Mouse (Mus musculus) MEL (cell line): ENCODE results near the gene Efcab5. TPM values are rescaled to one million over a fixed set of nuclear protein-coding genes. Genes with fewer than 3 reads are reported as not detected.
A peak's percentile ranks its signal among the peaks of the same experiment; 100 is the strongest.
"Not testable (repeated sequence)": the region's sequence is repeated elsewhere in the genome, so short reads cannot be mapped to it uniquely, and the experiment has no call there.

Experiments used
- DNase-seq: peaks from one replicate; pipeline ENCODE4 v3.0.0; 2011; ENCODE audit warnings: low read depth, low spot score
- H3K27ac ChIP-seq: 2 replicates; pipeline ENCODE4 v1.5.1; 2012; ENCODE audit warnings: low read depth, mild to moderate bottlenecking, control low read depth, low read length, moderate library complexity; ENCODE audit not compliant: control insufficient read depth
- H3K27me3 ChIP-seq, 2 experiments: fragments of 150-350 bp in 1 of 2; sonication (generic) in 1 of 2; 2 replicates each; pipeline ENCODE4 v1.6.1; 2012; ENCODE audit warnings: low read length in 2 of 2, mild to moderate bottlenecking in 2 of 2, improper control_type of control experiment in 1 of 2, moderate library complexity in 1 of 2; ENCODE audit not compliant: insufficient read depth in 2 of 2, control insufficient read depth in 1 of 2
- H3K36me3 ChIP-seq, 2 experiments: 2 replicates each; pipeline ENCODE4 v1.6.1; 2012 to 2014; ENCODE audit warnings: low read length in 2 of 2, improper control_type of control experiment in 1 of 2, inconsistent platforms in 1 of 2, mild to moderate bottlenecking in 1 of 2; ENCODE audit not compliant: insufficient read depth in 2 of 2, control insufficient read depth in 1 of 2
- H3K4me1 ChIP-seq, 2 experiments: fragments of 150-350 bp in 1 of 2; sonication (generic) in 1 of 2; 2 replicates each; pipeline ENCODE4 v1.6.1; 2012; ENCODE audit warnings: low read length in 2 of 2, improper control_type of control experiment in 1 of 2, mild to moderate bottlenecking in 1 of 2; ENCODE audit not compliant: insufficient read depth in 2 of 2, control insufficient read depth in 1 of 2
- H3K4me3 ChIP-seq, 2 experiments: fragments of 150-350 bp in 1 of 2; sonication (generic) in 1 of 2; 2 replicates each; pipeline ENCODE4 v1.5.1; 2012; ENCODE audit warnings: low read depth in 2 of 2, low read length in 2 of 2, mild to moderate bottlenecking in 2 of 2, moderate library complexity in 2 of 2, control low read depth in 1 of 2, improper control_type of control experiment in 1 of 2; ENCODE audit not compliant: control insufficient read depth in 1 of 2, insufficient read depth in 1 of 2
- H3K79me2 ChIP-seq: 2 replicates; pipeline ENCODE4 v1.6.1; 2012; ENCODE audit warnings: mild to moderate bottlenecking, low read length, moderate library complexity; ENCODE audit not compliant: control insufficient read depth, poor library complexity, insufficient read depth
- H3K9ac ChIP-seq: 2 replicates; pipeline ENCODE4 v1.6.1; 2012; ENCODE audit warnings: low read depth, mild to moderate bottlenecking, control low read depth, low read length, moderate library complexity; ENCODE audit not compliant: control insufficient read depth, poor library complexity, severe bottlenecking
- H3K9me3 ChIP-seq: fragments of 150-350 bp; sonication (generic); replicated peaks from 2 replicates; pipeline ENCODE4 v1.6.1; 2012; ENCODE audit warnings: mild to moderate bottlenecking, low read length, improper control_type of control experiment, moderate library complexity; ENCODE audit not compliant: insufficient read depth
- CHD2 ChIP-seq: IDR thresholded peaks from 2 replicates; pipeline ENCODE4 v1.6.1; 2011; ENCODE audit warnings: low read length, improper control_type of control experiment
- CTCF ChIP-seq, 3 experiments: IDR thresholded peaks in 2 of 3; conservative IDR thresholded peaks in 1 of 3; 2 replicates each; pipeline ENCODE4 v1.5.1; 2011 to 2012; ENCODE audit warnings: low read length in 3 of 3, low read depth in 2 of 3, mild to moderate bottlenecking in 2 of 3, improper control_type of control experiment in 1 of 3, inconsistent platforms in 1 of 3, mixed read lengths in 1 of 3, moderate library complexity in 1 of 3; ENCODE audit not compliant: control insufficient read depth in 1 of 3, insufficient read depth in 1 of 3, poor library complexity in 1 of 3, severe bottlenecking in 1 of 3
- E2F4 ChIP-seq: IDR thresholded peaks from 2 replicates; pipeline ENCODE4 v1.6.1; 2011; ENCODE audit warnings: low read depth, low read length, improper control_type of control experiment, borderline replicate concordance
- ETS1 ChIP-seq: IDR thresholded peaks from 2 replicates; pipeline ENCODE4 v1.6.1; 2012; ENCODE audit warnings: low read depth, mild to moderate bottlenecking, inconsistent platforms, low read length, improper control_type of control experiment, moderate library complexity
- KAT2A ChIP-seq: conservative IDR thresholded peaks from 2 replicates; pipeline ENCODE4 v1.6.1; 2012; ENCODE audit warnings: low read depth, low read length, improper control_type of control experiment, inconsistent platforms
- MYB ChIP-seq: IDR thresholded peaks from 2 replicates; pipeline ENCODE4 v1.6.1; 2011; ENCODE audit warnings: mild to moderate bottlenecking, low read depth, low read length, improper control_type of control experiment
- NRF1 ChIP-seq: IDR thresholded peaks from 2 replicates; pipeline ENCODE4 v1.6.1; 2014; ENCODE audit warnings: low read depth, mild to moderate bottlenecking, inconsistent platforms, low read length, improper control_type of control experiment, moderate library complexity; ENCODE audit not compliant: poor library complexity, insufficient read depth, severe bottlenecking
- TAL1 ChIP-seq: IDR thresholded peaks from 2 replicates; pipeline ENCODE4 v1.6.1; 2012; ENCODE audit warnings: mild to moderate bottlenecking, inconsistent platforms, low read length, moderate library complexity, mixed read lengths
- TBP ChIP-seq: IDR thresholded peaks from 2 replicates; pipeline ENCODE4 v1.8.0; 2011; ENCODE audit warnings: low read depth, low read length, improper control_type of control experiment
- USF1 ChIP-seq: IDR thresholded peaks from 2 replicates; pipeline ENCODE4 v1.6.1; 2014; ENCODE audit warnings: low read depth, mild to moderate bottlenecking, inconsistent platforms, low read length, improper control_type of control experiment, moderate library complexity
- ZNF384 ChIP-seq: IDR thresholded peaks from 2 replicates; pipeline ENCODE4 v1.6.1; 2012; ENCODE audit warnings: low read depth, mild to moderate bottlenecking, inconsistent platforms, low read length, improper control_type of control experiment
- polyA plus RNA-seq, 2 experiments: library from polyadenylated mRNA; stranded (reverse) in 1 of 2; unstranded in 1 of 2; fragments of >175 nt in 1 of 2; fragments of >200 nt in 1 of 2; gene quantifications; 2 replicates each; pipeline versions ENCODE4 v1.2.1 to v1.2.4; 2012; ENCODE audit warnings: low replicate concordance in 2 of 2, low read depth in 1 of 2; ENCODE audit not compliant: insufficient read length in 2 of 2, insufficient read depth in 1 of 2, missing spikeins in 1 of 2
- total RNA-seq: library from RNA; depleted of rRNA; stranded (reverse); fragments of 300-350 nt; gene quantifications from 2 replicates; pipeline ENCODE4 v1.2.3, GENCODE M21; 2012

Gene Efcab5
- total and polyA plus RNA-seq, 3 experiments: 0.27 to 0.29 TPM; not detected in 1

DNA sequence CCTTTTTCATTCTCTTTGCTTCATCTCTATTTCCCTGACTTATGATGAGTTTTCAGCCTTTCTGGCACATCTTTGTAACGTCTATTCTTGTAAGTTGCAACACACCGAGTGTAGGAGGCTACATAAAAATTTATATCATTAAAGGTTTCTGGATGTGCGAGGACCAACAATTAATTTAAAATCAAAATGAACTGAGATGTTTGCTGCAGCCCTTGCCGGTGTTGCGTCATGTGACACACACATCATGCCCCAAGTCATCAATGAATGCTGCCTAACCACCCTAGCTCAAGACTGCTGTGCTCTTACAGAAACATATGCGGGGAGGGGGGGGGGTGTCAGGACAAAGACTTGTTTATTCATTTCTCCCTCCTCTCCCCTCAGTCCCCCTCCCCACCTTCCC, 80.3 kb downstream of the Efcab5 start:
- TF ChIP-seq USF1: peak; percentile 57; the same call in 1 of the 2 replicates
- TF ChIP-seq MYB: no peak
- TF ChIP-seq, all 39 proteins: peak for 1
- DNase-seq: no peak
- H3K9me3 ChIP-seq: no peaks in the 10 kb centered on the region
- no peaks in the 10 kb centered on the region for H3K36me3 ChIP-seq
- H3K27ac ChIP-seq: no peak overlapping the region
- H3K79me2 ChIP-seq: no peaks in the 10 kb centered on the region
- H3K9ac ChIP-seq: no peak overlapping the region
- H3K4me1 ChIP-seq: peaks cover 0 to 6% of the 10 kb centered on the region in 2 experiments; a peak in 1 of 4 replicates
- no peak overlapping the region for H3K4me3 ChIP-seq
- H3K27me3 ChIP-seq: no peaks in the 10 kb centered on the region

DNA sequence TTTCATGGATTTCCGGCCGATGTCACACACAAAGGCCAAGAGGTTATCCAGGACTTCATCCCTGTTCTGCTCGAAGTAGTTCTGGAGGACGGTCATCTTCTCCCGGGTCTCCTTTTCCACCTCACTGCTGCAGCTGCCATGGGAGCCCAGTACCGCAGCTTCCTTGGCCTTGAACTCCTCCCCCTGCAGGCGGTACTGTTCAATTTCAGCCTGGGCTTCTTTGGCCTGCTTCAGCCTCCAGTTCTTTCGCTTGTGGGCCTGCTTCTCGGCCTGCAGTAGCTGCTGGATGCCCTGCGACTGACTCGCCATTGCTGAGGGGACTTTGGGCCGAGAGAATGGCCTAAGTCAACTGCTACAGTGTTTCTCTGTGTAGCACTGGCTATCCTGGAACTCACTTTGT, 80.9 kb downstream of the Efcab5 start:
- H3K4me1 ChIP-seq, H3K9me3 ChIP-seq, H3K79me2 ChIP-seq, H3K36me3 ChIP-seq, H3K27ac ChIP-seq, H3K9ac ChIP-seq, H3K27me3 ChIP-seq, H3K4me3 ChIP-seq, DNase-seq: not testable (repeated sequence)
- peak in 2 of 3 experiments; percentile 11 to 26; a peak in 3 of 6 replicates for TF ChIP-seq CTCF (IDR thresholded peaks at IDR 0.05 in 2 of 3, conservative IDR thresholded peaks at IDR 0.05 in 1 of 3; ENCODE audit: control insufficient read depth in 1 of 3, insufficient read depth in 1 of 3, low read depth in 2 of 3, low read length in 3 of 3, poor library complexity in 1 of 3, severe bottlenecking in 1 of 3)

DNA sequence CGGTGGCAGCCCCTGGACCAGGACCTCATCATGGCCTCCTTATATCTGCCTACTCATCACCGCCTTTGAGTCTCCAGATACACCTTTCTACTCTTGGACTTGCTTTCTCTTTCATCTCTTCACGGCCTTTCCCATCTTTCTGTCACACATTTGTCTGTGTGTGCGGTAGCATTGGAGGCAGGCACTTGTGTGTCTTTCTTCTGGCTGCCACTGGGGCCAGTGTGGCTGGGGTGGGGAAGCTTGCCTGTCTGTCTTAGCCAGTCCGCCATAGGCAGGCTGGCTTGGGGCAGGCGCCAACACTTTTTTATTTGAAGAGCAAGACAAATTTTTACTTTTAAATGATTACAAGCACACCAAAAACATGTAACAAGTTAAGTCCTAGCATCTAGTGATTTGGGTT, 81.8 kb downstream of the Efcab5 start:
- no peak overlapping the region for H3K4me3 ChIP-seq
- TF ChIP-seq ETS1 (no peak), KAT2A (no peak), ZNF384 (no peak), TAL1 (no peak), E2F4 (no peak), CHD2 (no peak), MYB (no peak), TBP (no peak), NRF1 (no peak)
- no peak for DNase-seq
- no peaks in the 10 kb centered on the region for H3K79me2 ChIP-seq
- H3K9me3 ChIP-seq: no peaks in the 10 kb centered on the region
- H3K27ac ChIP-seq: no peak overlapping the region
- no peaks in the 10 kb centered on the region for H3K36me3 ChIP-seq
- H3K27me3 ChIP-seq: no peaks in the 10 kb centered on the region
- no peak overlapping the region for H3K9ac ChIP-seq
- peaks cover 0 to 6% of the 10 kb centered on the region in 2 experiments; a peak in 1 of 4 replicates for H3K4me1 ChIP-seq
